Mouse (Mus musculus) neural tube, embryonic 13.5 days (tissue): ENCODE data around the gene Elmo1. TPM values are rescaled to one million over a fixed set of nuclear protein-coding genes. Genes with fewer than 3 reads are reported as not detected.

Source experiments
- ATAC-seq: fragments of 200-750 bp; cut with Nextera tagmentation; 2 replicates; pipeline ENCODE4 v1.8.0; 2017; ENCODE audit warnings: low read depth, mild to moderate bottlenecking, moderate TSS enrichment, moderate library complexity
- H3K27ac ChIP-seq: fragments of 300-500 bp; sonication (generic); replicated peaks from 2 replicates; pipeline ENCODE4 v1.5.1; 2015; ENCODE audit warnings: moderate library complexity, mild to moderate bottlenecking, inconsistent platforms
- H3K27me3 ChIP-seq: fragments of 300-500 bp; sonication (generic); 2 replicates; pipeline ENCODE4 v1.6.1; 2015; ENCODE audit warnings: mild to moderate bottlenecking, inconsistent platforms
- H3K36me3 ChIP-seq: fragments of 300-500 bp; sonication (generic); 2 replicates; pipeline ENCODE4 v1.6.1; 2015; ENCODE audit warnings: mild to moderate bottlenecking, inconsistent platforms
- H3K4me1 ChIP-seq: fragments of 300-500 bp; sonication (generic); replicated peaks from 2 replicates; pipeline ENCODE4 v1.6.1; 2015; ENCODE audit warnings: inconsistent platforms
- H3K4me2 ChIP-seq: fragments of 300-500 bp; sonication (generic); 2 replicates; pipeline ENCODE4 v1.6.1; 2015; ENCODE audit warnings: inconsistent platforms, mild to moderate bottlenecking, moderate library complexity
- H3K4me3 ChIP-seq: fragments of 300-500 bp; sonication (generic); 2 replicates; pipeline ENCODE4 v1.5.1; 2015; ENCODE audit warnings: mild to moderate bottlenecking, inconsistent platforms
- H3K9ac ChIP-seq: fragments of 300-500 bp; sonication (generic); 2 replicates; pipeline ENCODE4 v1.6.1; 2015; ENCODE audit warnings: moderate library complexity, mild to moderate bottlenecking, inconsistent platforms
- H3K9me3 ChIP-seq: fragments of 300-500 bp; sonication (generic); 2 replicates; pipeline ENCODE4 v1.6.1; 2016; ENCODE audit warnings: inconsistent platforms
- WGBS: fragments of 180-500 bp; shearing (Covaris S2); methylation state at CpG from one replicate; pipeline ENCODE4 v1.1.7; 2015; 5-methylcytosine and 5-hydroxymethylcytosine counted together
- polyA plus RNA-seq: library from polyadenylated mRNA; unstranded; fragments of >200 nt; fragmentation: Nextera tagmentation; extraction: Ambion mirVana; gene quantifications from 2 replicates; pipeline ENCODE4 v1.2.1, GENCODE M21; 2015

Gene Elmo1
- polyA plus RNA-seq, 1 experiment from 2014 or later = 48.4 TPM

DNA sequence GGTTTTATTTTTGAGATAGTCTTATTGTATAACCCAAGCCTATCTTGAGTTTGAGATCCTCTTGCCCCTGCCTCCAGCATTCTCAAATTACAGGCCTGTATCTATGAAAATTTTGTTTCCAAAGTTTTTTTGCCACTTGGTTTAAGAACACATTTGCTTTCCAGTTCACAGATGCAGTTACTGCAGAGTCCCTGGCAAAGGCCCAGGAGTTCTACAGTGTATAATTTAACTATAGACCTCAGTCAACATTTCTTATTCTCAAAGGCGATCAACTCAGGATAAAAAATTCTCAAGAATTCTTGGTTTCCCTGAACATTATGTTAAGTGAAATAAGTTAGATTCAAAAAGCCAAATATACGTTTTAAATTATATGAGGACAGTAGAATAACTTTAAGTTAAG is 115.3 kb downstream of the Elmo1 start:
- Histone ChIP-seq H3K9me3 (no peaks in the 10 kb centered on the region), H3K4me3 (no peak overlapping the region), H3K27ac (no peak overlapping the region), H3K9ac (no peak overlapping the region), H3K4me2 (no peak overlapping the region), H3K27me3 (no peaks in the 10 kb centered on the region), H3K36me3 (no peaks in the 10 kb centered on the region), H3K4me1 (no peaks in the 10 kb centered on the region)
- 92% methylated on average over 2 of the region's 2 CpGs for WGBS
- ATAC-seq = no peak

DNA sequence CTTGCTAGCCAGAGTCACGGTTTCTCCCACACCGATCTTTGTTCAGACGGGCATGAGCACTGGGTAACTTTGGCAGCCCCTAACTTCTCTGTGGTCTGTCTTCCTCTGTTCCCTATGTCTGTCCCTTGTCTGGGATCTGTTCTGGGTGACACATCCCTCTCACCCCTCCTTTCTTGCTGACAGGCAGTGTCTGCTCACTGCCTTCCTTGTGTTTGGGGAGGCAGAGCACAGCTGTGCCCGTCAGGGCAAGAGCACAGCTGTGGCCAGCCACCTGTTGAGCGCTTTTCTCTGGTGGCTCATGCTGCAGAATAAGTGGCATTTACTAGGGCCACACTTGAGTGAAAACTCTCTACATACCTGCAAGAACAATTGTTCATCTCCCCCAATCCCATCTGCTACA is 116.7 kb downstream of the Elmo1 start:
- Histone ChIP-seq H3K4me1 (no peaks in the 10 kb centered on the region), H3K4me3 (no peak overlapping the region), H3K36me3 (no peaks in the 10 kb centered on the region), H3K9ac (no peak overlapping the region), H3K9me3 (no peaks in the 10 kb centered on the region), H3K27ac (no peak overlapping the region), H3K4me2 (no peak overlapping the region), H3K27me3 (no peaks in the 10 kb centered on the region)
- 72% methylated on average over 5 of the region's 5 CpGs for whole genome bisulfite sequencing
- ATAC-seq = no peak

DNA sequence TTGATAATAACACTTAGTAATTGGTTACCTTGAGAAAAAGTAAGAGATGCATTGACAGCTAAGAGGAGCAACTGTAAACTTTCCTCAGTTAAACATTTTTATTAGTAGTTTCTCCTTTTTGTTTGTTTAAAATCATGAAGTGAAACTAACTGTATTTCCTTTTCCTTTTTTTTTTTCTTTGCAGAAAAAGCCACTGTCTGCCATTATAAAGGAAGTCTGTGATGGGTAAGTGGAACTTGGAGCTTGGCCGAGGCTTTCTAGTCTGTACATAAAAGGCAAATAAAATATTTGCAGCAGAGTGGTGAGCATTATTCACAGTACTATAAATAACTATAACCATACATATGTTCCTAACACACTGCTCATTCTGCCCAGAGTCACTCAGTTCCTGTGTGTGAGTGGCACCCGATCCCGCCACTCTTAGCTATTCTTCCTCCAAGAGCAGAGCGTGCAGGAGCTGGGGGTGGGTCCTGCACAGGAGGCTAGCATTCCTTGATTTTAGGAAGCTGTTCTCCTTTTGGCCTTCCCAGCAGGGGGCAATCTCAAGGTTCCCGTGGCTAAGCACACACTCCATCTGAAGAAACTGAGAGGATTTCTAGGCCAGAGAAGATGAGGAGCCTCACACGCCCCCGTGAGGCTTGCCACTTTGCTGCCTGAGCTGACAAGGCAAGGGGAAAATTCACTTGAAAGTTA is 117.7 kb downstream of the Elmo1 start:
- Histone ChIP-seq H3K9ac (no peak overlapping the region), H3K4me3 (no peak overlapping the region), H3K4me1 (no peaks in the 10 kb centered on the region), H3K27me3 (no peaks in the 10 kb centered on the region), H3K9me3 (no peaks in the 10 kb centered on the region), H3K27ac (no peak overlapping the region), H3K4me2 (no peak overlapping the region), H3K36me3 (no peaks in the 10 kb centered on the region)
- no peak for ATAC-seq
- WGBS = 72% methylated on average over 7 of the region's 7 CpGs

DNA sequence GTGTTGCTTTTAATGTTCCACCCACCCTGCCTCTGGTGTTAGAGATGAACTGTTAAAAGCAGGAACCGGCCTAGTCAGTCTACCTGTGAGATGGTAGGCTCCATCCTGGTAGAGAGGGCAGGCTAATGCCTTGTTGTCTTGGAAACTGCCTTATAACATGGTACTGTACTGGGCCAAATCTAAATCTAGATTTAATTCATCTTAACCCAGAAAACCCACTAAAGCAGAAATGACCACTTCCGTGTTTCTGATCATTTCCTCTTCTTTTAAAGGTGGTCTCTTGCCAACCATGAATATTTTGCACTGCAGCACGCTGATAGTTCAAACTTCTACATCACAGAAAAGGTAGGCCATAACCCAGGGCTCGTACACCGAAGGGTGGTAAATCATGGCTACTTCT is 118.5 kb downstream of the Elmo1 start:
- 92% methylated on average over 5 of the region's 5 CpGs for WGBS
- no peak for ATAC-seq
- no peaks in the 10 kb centered on the region for H3K36me3 ChIP-seq

DNA sequence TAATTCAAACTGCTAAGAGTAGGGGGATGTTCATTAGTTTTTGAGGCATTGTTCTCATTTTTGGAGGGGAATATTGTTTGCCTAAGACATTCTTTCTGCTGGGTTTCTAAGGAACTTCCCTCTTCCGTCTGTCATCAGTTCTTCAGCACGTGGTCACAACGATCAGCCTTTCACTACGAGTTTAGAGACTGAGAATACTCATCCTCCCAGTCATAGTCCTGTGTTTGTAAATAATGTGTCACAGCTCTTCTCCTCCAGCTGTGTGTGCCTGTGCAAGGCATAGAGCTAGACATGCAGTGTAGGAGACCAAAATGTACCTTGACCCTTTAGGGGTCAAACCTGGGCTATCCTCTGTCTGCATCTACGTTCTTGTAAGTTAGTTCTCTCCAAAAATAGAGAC is 121.4 kb downstream of the Elmo1 start:
- Histone ChIP-seq H3K9ac (no peak overlapping the region), H3K36me3 (no peaks in the 10 kb centered on the region), H3K4me1 (no peaks in the 10 kb centered on the region), H3K4me3 (no peak overlapping the region), H3K27me3 (no peaks in the 10 kb centered on the region), H3K4me2 (no peak overlapping the region), H3K27ac (no peak overlapping the region), H3K9me3 (no peaks in the 10 kb centered on the region)
- ATAC-seq = no peak
- 87% methylated on average over 5 of the region's 5 CpGs for WGBS

More for the DNA sequence above, 118.5 kb downstream of the Elmo1 start:
- Histone ChIP-seq H3K9me3 (no peaks in the 10 kb centered on the region), H3K4me1 (no peaks in the 10 kb centered on the region), H3K9ac (no peak overlapping the region), H3K4me2 (no peak overlapping the region), H3K27ac (no peak overlapping the region), H3K27me3 (no peaks in the 10 kb centered on the region), H3K4me3 (no peak overlapping the region)

GRCm38 (mm10) chr13:20212665-20213064 is 122.3 kb downstream of the Elmo1 start:
- Histone ChIP-seq H3K4me2 (no peak overlapping the region), H3K36me3 (no peaks in the 10 kb centered on the region), H3K9me3 (no peaks in the 10 kb centered on the region), H3K4me3 (no peak overlapping the region), H3K9ac (no peak overlapping the region), H3K27me3 (no peaks in the 10 kb centered on the region), H3K27ac (no peak overlapping the region), H3K4me1 (no peaks in the 10 kb centered on the region)
- no peak for ATAC-seq
- WGBS = 94% methylated on average over 6 of the region's 6 CpGs

DNA sequence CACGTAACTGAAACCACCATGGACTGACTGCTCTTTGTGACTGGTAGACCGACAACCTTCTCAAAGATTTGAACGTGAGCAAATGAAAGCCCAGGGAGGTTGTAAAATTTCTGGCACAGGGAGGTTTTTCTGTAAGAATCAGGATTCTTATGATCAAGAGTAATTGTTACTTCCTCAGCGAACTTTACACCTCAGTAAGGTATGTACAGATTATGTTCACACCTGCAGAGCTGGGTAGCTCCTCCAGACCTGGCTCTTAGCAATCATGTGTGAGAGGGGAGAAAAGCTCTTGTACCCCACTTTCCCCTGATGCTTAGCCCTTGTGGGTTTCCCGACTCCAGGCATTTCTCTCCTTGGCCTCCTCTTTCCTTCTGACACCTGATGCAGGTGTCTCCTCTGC is 123.5 kb downstream of the Elmo1 start:
- 89% methylated on average over 5 of the region's 5 CpGs for WGBS
- Histone ChIP-seq H3K4me3 (no peak overlapping the region), H3K9ac (no peak overlapping the region), H3K4me2 (no peak overlapping the region), H3K9me3 (no peaks in the 10 kb centered on the region), H3K27me3 (no peaks in the 10 kb centered on the region), H3K36me3 (no peaks in the 10 kb centered on the region), H3K4me1 (no peaks in the 10 kb centered on the region), H3K27ac (no peak overlapping the region)
- no peak for ATAC-seq

DNA sequence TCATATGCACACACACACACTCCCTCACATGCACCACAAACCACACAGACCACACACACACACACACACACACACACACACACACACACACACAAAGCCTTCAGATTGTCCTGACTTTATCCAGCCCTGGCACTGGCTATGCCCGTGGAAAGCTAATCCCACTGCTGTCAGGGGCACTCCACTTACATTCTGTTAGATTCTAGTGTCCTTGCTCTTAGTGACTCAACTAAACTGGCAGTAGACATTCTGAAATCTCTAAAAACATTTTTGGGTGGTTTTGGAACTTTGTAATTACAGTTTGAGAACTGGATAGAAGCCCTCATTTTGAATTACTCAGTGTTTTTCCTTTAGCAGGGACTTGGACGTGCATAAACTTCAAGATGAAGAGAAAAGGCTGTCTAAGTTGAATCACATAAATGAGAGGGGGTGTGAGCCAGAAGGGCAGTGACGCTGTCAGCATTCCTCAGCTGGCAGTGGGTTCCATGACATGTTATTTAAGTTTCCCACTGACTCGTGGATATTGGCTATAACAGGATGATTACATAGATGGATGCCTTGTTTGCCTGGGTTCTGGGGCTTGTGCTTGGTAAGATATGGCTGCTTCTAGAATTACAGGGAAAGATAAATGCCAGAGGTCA is 127.2 kb downstream of the Elmo1 start:
- no peak overlapping the region for H3K4me3 ChIP-seq
- no peaks in the 10 kb centered on the region for H3K9me3 ChIP-seq
- WGBS = 70% methylated on average over 4 of the region's 4 CpGs
- no peak overlapping the region for H3K4me2 ChIP-seq
- no peaks in the 10 kb centered on the region for H3K4me1 ChIP-seq
- H3K27ac ChIP-seq = no peak overlapping the region
- H3K27me3 ChIP-seq = no peaks in the 10 kb centered on the region
- ATAC-seq = no peak
- no peaks in the 10 kb centered on the region for H3K36me3 ChIP-seq
- H3K9ac ChIP-seq = no peak overlapping the region

DNA sequence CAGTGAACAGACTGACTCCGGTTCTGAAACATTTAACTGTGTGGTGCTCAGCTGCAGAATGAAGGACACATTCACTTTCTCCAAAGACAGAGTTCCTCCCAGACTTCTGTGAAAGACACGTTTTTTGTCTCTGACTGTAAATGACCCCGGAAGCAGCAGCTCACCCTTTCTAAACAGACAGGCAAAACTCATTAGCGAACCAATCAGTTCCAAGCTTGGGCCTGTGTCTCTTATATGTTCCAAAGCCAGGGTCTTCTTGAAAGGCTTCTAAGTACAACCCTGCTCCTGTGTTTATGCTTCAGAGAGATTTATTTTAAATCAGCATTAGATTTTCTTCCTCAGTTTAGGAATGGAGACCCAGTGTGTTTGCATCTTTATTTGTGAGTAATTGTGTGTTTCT is 127.7 kb downstream of the Elmo1 start:
- Histone ChIP-seq H3K4me2 (no peak overlapping the region), H3K9me3 (no peaks in the 10 kb centered on the region), H3K4me1 (no peaks in the 10 kb centered on the region), H3K27ac (no peak overlapping the region), H3K36me3 (no peaks in the 10 kb centered on the region), H3K27me3 (no peaks in the 10 kb centered on the region), H3K9ac (no peak overlapping the region), H3K4me3 (no peak overlapping the region)
- WGBS = 71% methylated on average over 4 of the region's 4 CpGs
- ATAC-seq = no peak

DNA sequence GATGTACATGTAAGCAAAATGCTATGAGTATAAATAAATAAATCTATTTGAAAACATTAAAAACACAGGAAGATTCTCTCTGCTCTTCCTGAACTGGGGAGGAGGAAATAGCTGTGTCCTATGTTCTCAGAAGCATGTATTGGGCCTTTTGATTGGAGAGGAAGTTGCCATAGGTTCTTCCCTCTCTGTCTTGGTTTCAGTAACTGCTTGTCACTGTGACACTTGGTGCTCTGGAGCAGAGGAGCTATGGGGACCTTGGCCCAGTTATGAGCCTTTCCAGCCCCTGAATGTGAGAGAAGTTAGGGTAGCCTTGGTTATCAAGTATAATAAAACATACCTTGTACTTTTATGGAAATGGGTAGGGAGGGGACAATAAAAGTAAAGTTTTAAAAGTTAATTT is 130.0 kb downstream of the Elmo1 start:
- Histone ChIP-seq H3K9me3 (no peaks in the 10 kb centered on the region), H3K36me3 (no peaks in the 10 kb centered on the region), H3K9ac (no peak overlapping the region), H3K27ac (no peak overlapping the region), H3K4me2 (no peak overlapping the region), H3K4me3 (no peak overlapping the region), H3K27me3 (no peaks in the 10 kb centered on the region), H3K4me1 (no peaks in the 10 kb centered on the region)
- ATAC-seq = no peak

- Histone ChIP-seq H3K4me2 (no peak overlapping the region), H3K27me3 (no peaks in the 10 kb centered on the region), H3K4me3 (no peak overlapping the region), H3K9me3 (no peaks in the 10 kb centered on the region), H3K36me3 (no peaks in the 10 kb centered on the region), H3K4me1 (peaks cover 16% of the 10 kb centered on the region), H3K27ac (no peak overlapping the region), H3K9ac (no peak overlapping the region)
- no peak; the same call in 1 of the 2 replicates for ATAC-seq
- 52% methylated on average over 11 of the region's 11 CpGs for WGBS
Measured at GRCm38 (mm10) chr13:20227923-20228705, 137.7 kb downstream of the Elmo1 start.

DNA sequence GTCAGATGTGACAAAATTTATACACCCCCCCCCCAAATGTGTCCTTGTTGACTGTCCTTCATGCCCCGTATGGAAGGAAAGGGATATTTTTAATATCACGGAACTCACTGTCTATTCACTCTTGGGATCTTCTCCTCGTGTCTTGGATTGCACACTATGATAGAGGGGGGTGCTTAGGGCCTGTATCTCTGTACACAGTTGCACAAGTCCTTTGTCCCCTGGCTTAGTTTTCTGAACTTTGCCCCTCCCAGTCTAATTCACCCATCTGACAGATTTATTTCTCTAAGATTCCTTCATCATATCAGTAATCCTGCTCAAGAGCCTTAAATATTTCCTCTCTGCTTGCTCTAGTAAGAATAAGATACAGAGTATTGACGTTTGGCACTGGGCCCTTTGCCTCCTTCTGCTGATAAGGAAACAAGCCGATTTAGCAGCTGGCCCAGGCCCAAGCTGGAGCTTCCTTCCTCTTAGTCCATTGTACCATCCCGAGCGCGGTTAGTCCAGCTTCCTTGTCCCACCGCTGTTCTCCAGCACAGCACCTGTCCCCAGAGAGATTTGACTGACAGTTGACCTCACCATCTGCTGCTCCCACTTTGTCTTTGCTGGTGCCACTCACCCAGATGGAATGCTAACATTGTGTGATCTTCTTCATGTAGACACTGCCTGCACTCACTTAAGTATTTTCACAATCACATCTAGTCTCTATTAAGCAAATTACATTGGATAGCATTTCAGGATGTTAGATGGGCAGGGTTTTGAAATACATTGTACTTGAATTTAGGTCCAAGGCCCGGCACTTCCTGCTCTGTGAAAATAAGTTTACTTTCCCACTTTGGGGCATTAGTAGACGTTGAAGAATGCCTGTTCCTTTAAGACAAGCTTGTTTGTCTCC is 141.7 kb downstream of the Elmo1 start:
- no peaks in the 10 kb centered on the region for H3K27me3 ChIP-seq
- 69% methylated on average over 11 of the region's 11 CpGs for WGBS
- H3K36me3 ChIP-seq = no peaks in the 10 kb centered on the region
- H3K9ac ChIP-seq = no peak overlapping the region
- H3K9me3 ChIP-seq = no peaks in the 10 kb centered on the region
- no peak overlapping the region for H3K4me2 ChIP-seq
- peaks cover 16% of the 10 kb centered on the region for H3K4me1 ChIP-seq
- no peak overlapping the region for H3K4me3 ChIP-seq
- peak overlapping the region; percentile 61 for H3K27ac ChIP-seq
- ATAC-seq = no peak
